Mouse (Mus musculus): ENCODE data around the gene Rbbp8nl. TPM values are rescaled to one million over a fixed set of nuclear protein-coding genes. Genes with fewer than 3 reads are reported as not detected.

The Rbbp8nl gene
- polyA plus RNA-seq, 1 experiment: not detected

GRCm38 (mm10) chr2:180256296-180257000 is 33.2 kb downstream of the Rbbp8nl start:
- peaks cover 6% of the 10 kb centered on the region for H3K36me3 ChIP-seq (ENCODE audit: control insufficient read depth, insufficient read depth)
- peaks cover 16% of the 10 kb centered on the region for H3K79me2 ChIP-seq (ENCODE audit: control insufficient read depth, insufficient read depth)
- peak overlapping the region; percentile 48 for H3ac ChIP-seq (ENCODE audit: control insufficient read depth, insufficient read length)
- no peaks in the 10 kb centered on the region for H3K27me3 ChIP-seq (ENCODE audit: control insufficient read depth, insufficient read depth, insufficient read length)
- H3K4me2 ChIP-seq (ENCODE audit: low read depth): peak overlapping the region; percentile 87
- TF ChIP-seq MYOD1 (IDR thresholded peaks at IDR 0.05; ENCODE audit: control insufficient read depth in 1 of 3, insufficient read length in 2 of 3, low read depth in 2 of 3) (no peak), POLR2A (IDR thresholded peaks at IDR 0.05; ENCODE audit: insufficient read length, low read depth) (no peak), MAX (IDR thresholded peaks at IDR 0.05; ENCODE audit: low read depth) (no peak), TCF3 (IDR thresholded peaks at IDR 0.05; ENCODE audit: insufficient read length, low read depth) (no peak), E2F4 (IDR thresholded peaks at IDR 0.05; ENCODE audit: insufficient read depth) (no peak), MYOG (IDR thresholded peaks at IDR 0.05; ENCODE audit: control insufficient read depth in 1 of 3, insufficient read depth in 1 of 3, insufficient read length in 2 of 3, low read depth in 2 of 3) (no peak), POLR2AphosphoS2 (IDR thresholded peaks at IDR 0.05; ENCODE audit: insufficient read length, low read depth) (no peak), TCF12 (IDR thresholded peaks at IDR 0.05; ENCODE audit: insufficient read depth, poor library complexity, severe bottlenecking) (no peak), CEBPB (IDR thresholded peaks at IDR 0.05; ENCODE audit: insufficient read depth, poor library complexity, severe bottlenecking) (no peak)
- peak overlapping the region; percentile 85 for H3K4me3 ChIP-seq

- Histone ChIP-seq H3K4me3 (peak overlapping the region; percentile 85), H3K36me3 (ENCODE audit: control insufficient read depth, insufficient read depth) (peaks cover 6% of the 10 kb centered on the region), H3K4me2 (ENCODE audit: low read depth) (peak overlapping the region; percentile 87), H3ac (ENCODE audit: control insufficient read depth, insufficient read length) (no peak overlapping the region), H3K27me3 (ENCODE audit: control insufficient read depth, insufficient read depth, insufficient read length) (no peaks in the 10 kb centered on the region), H3K79me2 (ENCODE audit: control insufficient read depth, insufficient read depth) (peaks cover 16% of the 10 kb centered on the region)
- TF ChIP-seq CEBPB (IDR thresholded peaks at IDR 0.05; ENCODE audit: insufficient read depth, poor library complexity, severe bottlenecking) (no peak), SRF (IDR thresholded peaks at IDR 0.05; ENCODE audit: control insufficient read depth, insufficient read length, low read depth) (peak; percentile 68), E2F4 (IDR thresholded peaks at IDR 0.05; ENCODE audit: insufficient read depth) (no peak), MAX (IDR thresholded peaks at IDR 0.05; ENCODE audit: low read depth) (no peak)
Measured at GRCm38 (mm10) chr2:180255701-180256100, 34.0 kb downstream of the Rbbp8nl start.

DNA sequence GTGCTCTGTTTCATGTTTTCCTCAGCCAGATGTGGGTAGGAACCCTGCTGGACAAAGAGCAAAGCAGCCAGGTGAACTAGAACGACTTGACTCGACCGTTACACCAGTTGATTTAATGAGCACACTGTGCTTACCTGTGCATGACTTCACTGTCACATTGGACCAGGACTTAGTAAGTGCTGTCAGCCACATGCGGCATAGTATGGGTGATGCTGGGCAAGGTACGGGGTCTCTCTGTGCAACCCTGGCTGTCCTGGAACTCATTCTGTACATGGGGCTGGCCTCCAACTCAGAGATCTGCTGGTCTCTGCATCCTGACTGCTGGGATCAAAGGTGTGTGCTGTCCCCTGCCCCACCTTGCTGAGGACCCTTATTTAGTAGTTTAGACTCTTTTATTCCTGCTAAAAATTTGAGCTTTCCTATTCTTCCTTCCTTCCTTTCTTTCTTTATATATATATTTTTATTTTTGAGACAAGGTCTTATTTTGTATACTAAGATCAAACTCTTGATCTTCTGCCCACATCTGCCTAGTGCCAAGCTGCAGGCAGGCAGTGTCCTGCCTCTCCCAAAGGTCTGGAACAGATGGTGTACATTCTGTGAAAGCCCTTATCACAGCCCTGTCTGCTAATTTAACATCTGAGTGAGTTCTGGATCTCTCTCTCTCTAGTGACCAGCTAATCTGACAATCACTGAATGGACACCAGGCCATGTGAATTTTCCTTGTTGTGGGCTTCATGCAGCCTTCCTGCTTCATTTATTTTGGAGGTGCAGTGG is 35.1 kb downstream of the Rbbp8nl start:
- Histone ChIP-seq H3K79me2 (ENCODE audit: control insufficient read depth, insufficient read depth) (peaks cover 16% of the 10 kb centered on the region), H3ac (ENCODE audit: control insufficient read depth, insufficient read length) (no peak overlapping the region), H3K4me3 (no peak overlapping the region), H3K27me3 (ENCODE audit: control insufficient read depth, insufficient read depth, insufficient read length) (no peaks in the 10 kb centered on the region), H3K36me3 (ENCODE audit: control insufficient read depth, insufficient read depth) (peaks cover 6% of the 10 kb centered on the region), H3K4me2 (ENCODE audit: low read depth) (no peak overlapping the region)
- TF ChIP-seq MYOD1 (IDR thresholded peaks at IDR 0.05; ENCODE audit: control insufficient read depth in 1 of 3, insufficient read length in 2 of 3, low read depth in 2 of 3) (no peak), SRF (IDR thresholded peaks at IDR 0.05; ENCODE audit: control insufficient read depth, insufficient read length, low read depth) (no peak), POLR2A (IDR thresholded peaks at IDR 0.05; ENCODE audit: insufficient read length, low read depth) (no peak), USF1 (IDR thresholded peaks at IDR 0.05; ENCODE audit: low read depth) (no peak), MYOG (IDR thresholded peaks at IDR 0.05; ENCODE audit: control insufficient read depth in 1 of 3, insufficient read depth in 1 of 3, insufficient read length in 2 of 3, low read depth in 2 of 3) (no peak), TCF3 (IDR thresholded peaks at IDR 0.05; ENCODE audit: insufficient read length, low read depth) (no peak), MAX (IDR thresholded peaks at IDR 0.05; ENCODE audit: low read depth) (no peak), CEBPB (IDR thresholded peaks at IDR 0.05; ENCODE audit: insufficient read depth, poor library complexity, severe bottlenecking) (no peak), REST (IDR thresholded peaks at IDR 0.05; ENCODE audit: insufficient read depth, insufficient read length) (no peak), POLR2AphosphoS2 (IDR thresholded peaks at IDR 0.05; ENCODE audit: insufficient read length, low read depth) (no peak)

DNA sequence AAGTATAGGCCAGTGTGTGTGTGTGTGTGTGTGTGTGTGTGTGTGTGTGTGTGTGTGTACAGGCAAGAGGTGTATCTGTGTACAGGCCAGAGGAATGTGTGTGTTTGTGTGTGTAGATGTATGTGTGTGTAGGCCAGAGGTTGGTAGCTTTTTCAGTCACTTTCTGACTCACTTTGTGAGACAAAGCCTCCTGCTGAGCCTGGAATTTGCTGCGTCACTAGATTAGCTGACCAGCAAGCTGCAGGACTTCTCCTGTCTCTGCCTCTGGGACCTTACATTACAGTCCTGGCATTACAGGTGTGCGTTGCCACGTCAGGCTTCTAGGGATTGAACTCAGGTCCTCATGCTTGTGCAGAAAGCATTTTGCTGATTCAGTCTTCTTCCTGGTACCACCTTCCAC is 37.8 kb downstream of the Rbbp8nl start:
- no peaks in the 10 kb centered on the region for H3K27me3 ChIP-seq (ENCODE audit: control insufficient read depth, insufficient read depth, insufficient read length)
- H3K79me2 ChIP-seq (ENCODE audit: control insufficient read depth, insufficient read depth): no peaks in the 10 kb centered on the region
- no peaks in the 10 kb centered on the region for H3K36me3 ChIP-seq (ENCODE audit: control insufficient read depth, insufficient read depth)
- H3ac ChIP-seq (ENCODE audit: control insufficient read depth, insufficient read length): no peak overlapping the region
- H3K4me3 ChIP-seq: no peak overlapping the region
- TF ChIP-seq CEBPB (IDR thresholded peaks at IDR 0.05; ENCODE audit: insufficient read depth, poor library complexity, severe bottlenecking) (no peak), USF1 (IDR thresholded peaks at IDR 0.05; ENCODE audit: low read depth) (no peak), MYOD1 (IDR thresholded peaks at IDR 0.05; ENCODE audit: control insufficient read depth in 1 of 3, insufficient read length in 2 of 3, low read depth in 2 of 3) (no peak), POLR2AphosphoS2 (IDR thresholded peaks at IDR 0.05; ENCODE audit: insufficient read length, low read depth) (no peak), SRF (IDR thresholded peaks at IDR 0.05; ENCODE audit: control insufficient read depth, insufficient read length, low read depth) (no peak), POLR2A (IDR thresholded peaks at IDR 0.05; ENCODE audit: insufficient read length, low read depth) (no peak), MYOG (IDR thresholded peaks at IDR 0.05; ENCODE audit: control insufficient read depth in 1 of 3, insufficient read depth in 1 of 3, insufficient read length in 2 of 3, low read depth in 2 of 3) (no peak), REST (IDR thresholded peaks at IDR 0.05; ENCODE audit: insufficient read depth, insufficient read length) (no peak), E2F4 (IDR thresholded peaks at IDR 0.05; ENCODE audit: insufficient read depth) (no peak), TCF12 (IDR thresholded peaks at IDR 0.05; ENCODE audit: insufficient read depth, poor library complexity, severe bottlenecking) (no peak), MAX (IDR thresholded peaks at IDR 0.05; ENCODE audit: low read depth) (no peak), TCF3 (IDR thresholded peaks at IDR 0.05; ENCODE audit: insufficient read length, low read depth) (no peak)
- H3K4me2 ChIP-seq (ENCODE audit: low read depth): no peak overlapping the region
